Mouse (Mus musculus): ENCODE data around the gene Myo1b. TPM values are rescaled to one million over a fixed set of nuclear protein-coding genes. Genes with fewer than 3 reads are reported as not detected.

Gene Myo1b
- polyA plus RNA-seq, 1 experiment: 20.0 TPM

GRCm38 (mm10) chr1:51855541-51856244 is 60.2 kb downstream of the Myo1b start:
- DNase-seq (ENCODE audit: extremely low spot score in 1 of 2, low spot score in 1 of 2): no peak

- DNase-seq (ENCODE audit: extremely low spot score in 1 of 2, low spot score in 1 of 2): no peak
Observed at GRCm38 (mm10) chr1:51852314-51852713, 63.6 kb downstream of the Myo1b start.

- DNase-seq (ENCODE audit: extremely low spot score in 1 of 2, low spot score in 1 of 2): no peak
Observed at GRCm38 (mm10) chr1:51849570-51850211, 66.2 kb downstream of the Myo1b start.

- no peak for DNase-seq (ENCODE audit: extremely low spot score in 1 of 2, low spot score in 1 of 2)
Observed at GRCm38 (mm10) chr1:51845264-51846036, 70.4 kb downstream of the Myo1b start.

- DNase-seq (ENCODE audit: extremely low spot score in 1 of 2, low spot score in 1 of 2): no peak
Observed at GRCm38 (mm10) chr1:51837845-51838623, 77.8 kb downstream of the Myo1b start.

GRCm38 (mm10) chr1:51837311-51837710 is 78.6 kb downstream of the Myo1b start:
- no peak for DNase-seq (ENCODE audit: extremely low spot score in 1 of 2, low spot score in 1 of 2)

- no peak for DNase-seq (ENCODE audit: extremely low spot score in 1 of 2, low spot score in 1 of 2)
Observed at GRCm38 (mm10) chr1:51835795-51836194, 80.1 kb downstream of the Myo1b start.

GRCm38 (mm10) chr1:51834072-51834471 is 81.8 kb downstream of the Myo1b start:
- no peak for DNase-seq (ENCODE audit: extremely low spot score in 1 of 2, low spot score in 1 of 2)

GRCm38 (mm10) chr1:51829353-51829752 is 86.5 kb downstream of the Myo1b start:
- DNase-seq (ENCODE audit: extremely low spot score in 1 of 2, low spot score in 1 of 2): no peak

- DNase-seq (ENCODE audit: extremely low spot score in 1 of 2, low spot score in 1 of 2): no peak
Observed at GRCm38 (mm10) chr1:51822531-51822930, 93.3 kb downstream of the Myo1b start.

- no peak for DNase-seq (ENCODE audit: extremely low spot score in 1 of 2, low spot score in 1 of 2)
Observed at GRCm38 (mm10) chr1:51821701-51822495, 94.0 kb downstream of the Myo1b start.

GRCm38 (mm10) chr1:51820520-51820919 is 95.4 kb downstream of the Myo1b start:
- DNase-seq (ENCODE audit: extremely low spot score in 1 of 2, low spot score in 1 of 2): peak in 1 of 2 experiments; percentile 36

GRCm38 (mm10) chr1:51820013-51820441 is 95.8 kb downstream of the Myo1b start:
- peak in 1 of 2 experiments; percentile 43 for DNase-seq (ENCODE audit: extremely low spot score in 1 of 2, low spot score in 1 of 2)

- DNase-seq (ENCODE audit: extremely low spot score in 1 of 2, low spot score in 1 of 2): no peak
Observed at GRCm38 (mm10) chr1:51815636-51816035, 100.2 kb downstream of the Myo1b start.

- no peak for DNase-seq (ENCODE audit: extremely low spot score in 1 of 2, low spot score in 1 of 2)
Observed at GRCm38 (mm10) chr1:51814854-51815630, 100.8 kb downstream of the Myo1b start.

GRCm38 (mm10) chr1:51808847-51809246 is 107.0 kb downstream of the Myo1b start:
- DNase-seq (ENCODE audit: extremely low spot score in 1 of 2, low spot score in 1 of 2): no peak

GRCm38 (mm10) chr1:51808228-51808627 is 107.6 kb downstream of the Myo1b start:
- DNase-seq (ENCODE audit: extremely low spot score in 1 of 2, low spot score in 1 of 2): no peak

- no peak for DNase-seq (ENCODE audit: extremely low spot score in 1 of 2, low spot score in 1 of 2)
Observed at GRCm38 (mm10) chr1:51805040-51805610, 110.7 kb downstream of the Myo1b start.

Data from frontal cortex, adult 2 months (tissue).